Mouse (Mus musculus) WW6 (cell line): ENCODE results near the gene Cacng6.

ENCODE experiments used
- DNase-seq: peaks from one replicate; pipeline ENCODE4 v3.0.0-alpha.2; 2013; ENCODE audit warnings: low read depth, low spot score

Cacng6 gene

GRCm38 (mm10) chr7:3419941-3420340 lies 4.1 kb upstream of the Cacng6 start:
- no peak for DNase-seq

- no peak for DNase-seq
Observed at GRCm38 (mm10) chr7:3420466-3420865, 3.5 kb upstream of the Cacng6 start.

GRCm38 (mm10) chr7:3421297-3421696 lies 2.7 kb upstream of the Cacng6 start:
- no peak for DNase-seq

- DNase-seq, result no peak
Observed at GRCm38 (mm10) chr7:3422051-3422450, 1.9 kb upstream of the Cacng6 start.

- no peak for DNase-seq
Observed at GRCm38 (mm10) chr7:3423430-3423829, 565 bp upstream of the Cacng6 start.

- no peak for DNase-seq
Observed at GRCm38 (mm10) chr7:3425141-3425540, 1.1 kb downstream of the Cacng6 start.

GRCm38 (mm10) chr7:3430161-3430560 lies 6.2 kb downstream of the Cacng6 start:
- no peak for DNase-seq

GRCm38 (mm10) chr7:3432066-3432465 lies 8.1 kb downstream of the Cacng6 start:
- no peak for DNase-seq

GRCm38 (mm10) chr7:3437941-3438340 lies 13.9 kb downstream of the Cacng6 start:
- DNase-seq, result no peak

- DNase-seq, result no peak
Observed at GRCm38 (mm10) chr7:3439984-3440383, 16.0 kb downstream of the Cacng6 start.

GRCm38 (mm10) chr7:3440526-3440925 lies 16.5 kb downstream of the Cacng6 start:
- DNase-seq, result no peak

- DNase-seq, result no peak
Observed at GRCm38 (mm10) chr7:3442476-3443062, 18.6 kb downstream of the Cacng6 start.

GRCm38 (mm10) chr7:3444678-3445077 lies 20.7 kb downstream of the Cacng6 start:
- no peak for DNase-seq

GRCm38 (mm10) chr7:3446584-3446983 lies 22.6 kb downstream of the Cacng6 start:
- DNase-seq, result no peak

GRCm38 (mm10) chr7:3447026-3447425 lies 23.0 kb downstream of the Cacng6 start:
- no peak for DNase-seq

GRCm38 (mm10) chr7:3448737-3449454 lies 24.9 kb downstream of the Cacng6 start:
- no peak for DNase-seq

- no peak for DNase-seq
Observed at GRCm38 (mm10) chr7:3450671-3451070, 26.7 kb downstream of the Cacng6 start.

GRCm38 (mm10) chr7:3451161-3451560 lies 27.2 kb downstream of the Cacng6 start:
- no peak for DNase-seq

GRCm38 (mm10) chr7:3452821-3453485 lies 29.0 kb downstream of the Cacng6 start:
- no peak for DNase-seq

GRCm38 (mm10) chr7:3453486-3454183 lies 29.6 kb downstream of the Cacng6 start:
- DNase-seq, result no peak

GRCm38 (mm10) chr7:3457111-3457840 lies 33.3 kb downstream of the Cacng6 start:
- no peak for DNase-seq

- no peak for DNase-seq
Observed at GRCm38 (mm10) chr7:3457841-3458217, 33.8 kb downstream of the Cacng6 start.
